Mouse (Mus musculus): ENCODE measurements around the gene Pdik1l. TPM values are rescaled to one million over a fixed set of nuclear protein-coding genes. Genes with fewer than 3 reads are reported as not detected.

Gene Pdik1l
- total RNA-seq, 2 experiments from 2014 or later: 14.0 to 22.5 TPM

- DNase-seq (ENCODE audit: low spot score in 2 of 2): no peak
Observed at GRCm38 (mm10) chr4:134238686-134239085, 49.0 kb downstream of the Pdik1l start.

DNA sequence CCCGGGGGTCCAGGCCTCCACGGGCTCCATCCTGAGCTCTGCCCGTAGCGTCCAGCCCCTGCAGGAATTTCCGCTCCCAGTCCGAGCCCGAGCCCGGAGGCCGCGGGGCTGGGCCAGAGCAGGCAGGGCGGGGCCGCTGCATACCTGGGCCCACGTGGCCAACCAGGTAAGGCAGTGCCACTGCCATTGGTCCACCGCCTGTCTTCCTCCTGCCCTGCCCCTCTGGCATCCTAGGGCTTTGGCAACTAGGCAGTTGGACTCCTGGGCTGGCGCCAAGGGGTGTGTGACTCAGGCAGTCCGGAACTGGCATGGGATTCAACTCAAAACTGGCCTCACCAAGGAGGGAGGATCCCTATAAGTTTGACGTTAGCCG lies 49.4 kb downstream of the Pdik1l start, which contains the start of gene Cnksr1:
TSS of gene Cnksr1 (minus strand) at position 121 of the 373 bp plus-strand sequence.
- DNase-seq (ENCODE audit: low spot score in 2 of 2): peak; percentile 72 to 74

GRCm38 (mm10) chr4:134237582-134238278 lies 50.0 kb downstream of the Pdik1l start:
- DNase-seq (ENCODE audit: low spot score in 2 of 2): no peak

GRCm38 (mm10) chr4:134234876-134235275 lies 52.8 kb downstream of the Pdik1l start:
- DNase-seq (ENCODE audit: low spot score in 2 of 2): no peak

DNA sequence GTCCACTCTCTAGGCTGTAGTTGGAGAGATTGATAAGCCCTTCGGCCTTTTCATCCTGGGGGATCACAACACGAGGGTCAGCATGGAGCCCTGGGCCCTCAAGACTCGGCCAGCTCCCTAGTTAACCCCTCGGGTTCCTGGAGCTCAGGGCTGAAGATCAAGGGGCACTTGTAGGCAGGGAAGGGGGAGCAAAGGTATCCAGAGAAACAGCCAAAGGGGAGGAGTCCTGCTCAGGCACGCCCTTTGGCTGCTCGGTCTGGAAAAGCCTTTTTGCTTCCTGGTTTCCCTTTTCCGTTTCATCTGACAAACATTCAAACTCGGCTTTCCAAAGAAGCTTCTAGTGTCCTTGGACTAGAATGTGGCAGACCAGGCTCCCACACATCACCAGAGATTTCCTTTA lies 57.3 kb downstream of the Pdik1l start:
- no peak for DNase-seq (ENCODE audit: low spot score in 2 of 2)

DNA sequence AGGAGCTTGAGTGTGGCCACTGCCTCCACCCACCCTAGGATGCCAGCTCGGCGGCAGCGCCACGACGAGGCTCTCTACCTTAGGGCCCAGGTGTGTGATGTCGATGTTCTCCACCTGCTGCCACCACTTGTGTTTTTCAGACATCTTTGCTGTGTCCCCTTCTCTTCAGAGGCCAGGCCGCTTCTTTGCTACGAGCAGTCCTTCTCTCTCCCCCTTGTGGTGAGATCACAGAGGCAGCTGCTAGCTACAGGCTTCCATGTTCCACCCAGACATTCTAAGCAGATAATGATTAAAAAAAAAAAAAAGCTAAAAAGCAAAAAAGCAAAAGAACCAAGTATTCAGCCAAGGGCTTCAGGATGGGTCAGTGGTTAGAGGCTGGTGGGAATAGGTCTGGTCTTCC lies 60.5 kb downstream of the Pdik1l start, which contains the start of gene Catsper4:
TSS of gene Catsper4 (minus strand) at position 190 of the 400 bp plus-strand sequence.
- DNase-seq (ENCODE audit: low spot score in 2 of 2): no peak

Other genes with a start within 250 kb of the Pdik1l start
- under 1 TPM in 1 of 2 experiments, not detected in 1; 0.32 TPM for gene Zfp683, start 234.1 kb downstream of the Pdik1l start, total RNA-seq (2021)
- gene Crybg2, start 227.1 kb downstream of the Pdik1l start, total RNA-seq (2021): under 1 TPM in 1 of 2 experiments, not detected in 1; 0.13 TPM
- 10 to 100 TPM; 14.0 to 19.9 TPM for gene Cd52, start 192.8 kb downstream of the Pdik1l start, total RNA-seq (2021)
- gene Ubxn11, start 185.3 kb downstream of the Pdik1l start, total RNA-seq (2021): 10 to 100 TPM in 1 of 2 experiments, 1 to 10 TPM in 1; 8.7 to 12.6 TPM
- 100 to 1,000 TPM in 1 of 2 experiments, 10 to 100 TPM in 1; 73.4 to 102 TPM for gene Sh3bgrl3, start 159.1 kb downstream of the Pdik1l start, total RNA-seq (2021)
- 10 to 100 TPM; 12.9 to 15.4 TPM for gene Cep85, start 100.8 kb downstream of the Pdik1l start, total RNA-seq (2021)
- not detected for gene Gm7534, start 84.9 kb downstream of the Pdik1l start, total RNA-seq (2021)
- not detected for gene Catsper4, start 60.5 kb downstream of the Pdik1l start, total RNA-seq (2021)
- under 1 TPM; 0.66 to 0.99 TPM for gene Cnksr1, start 49.5 kb downstream of the Pdik1l start, total RNA-seq (2021)
- not detected for gene E130218I03Rik, start 44.2 kb downstream of the Pdik1l start, total RNA-seq (2021)
- gene Zfp593, start 42.3 kb downstream of the Pdik1l start, total RNA-seq (2021): 10 to 100 TPM; 10.5 to 10.8 TPM
- not detected for gene Gm30191, start 41.0 kb downstream of the Pdik1l start, total RNA-seq (2021)
- gene Grrp1, start 33.8 kb downstream of the Pdik1l start, total RNA-seq (2021): 10 to 100 TPM in 1 of 2 experiments, 1 to 10 TPM in 1; 9.3 to 10.0 TPM
- gene Trim63, start 27.2 kb upstream of the Pdik1l start, total RNA-seq (2021): under 1 TPM in 1 of 2 experiments, not detected in 1; 0.32 TPM
- 10 to 100 TPM; 28.9 to 47.4 TPM for gene Slc30a2, start 55.3 kb upstream of the Pdik1l start, total RNA-seq (2021)
- gene Extl1, start 96.0 kb upstream of the Pdik1l start, total RNA-seq (2021): 1 to 10 TPM; 3.3 to 4.2 TPM
- gene Pafah2, start 108.4 kb upstream of the Pdik1l start, total RNA-seq (2021): 10 to 100 TPM; 15.2 to 17.8 TPM
- 10 to 100 TPM; 24.8 to 25.6 TPM for gene Stmn1, start 180.4 kb upstream of the Pdik1l start, total RNA-seq (2021)
- 10 to 100 TPM; 22.2 to 30.2 TPM for gene Paqr7, start 208.8 kb upstream of the Pdik1l start, total RNA-seq (2021)
- under 1 TPM; 0.48 to 0.56 TPM for gene Aunip, start 223.1 kb upstream of the Pdik1l start, total RNA-seq (2021)
- 100 to 1,000 TPM; 123 to 132 TPM for gene Mtfr1l, start 247.5 kb upstream of the Pdik1l start, total RNA-seq (2021)